Mouse (Mus musculus) left cerebral cortex, postnatal 4 days (tissue): ENCODE measurements at regions not wholly inside any gene's neighbourhood (a gene's known extent, or its start where the extent isn't known, plus 50 kb on each side); places are given as distances from the start of the nearest gene placed in this dataset.

Experiments used
- DNase-seq: peaks from one replicate; pipeline ENCODE4 v3.0.0-alpha.2; 2022
- intact Hi-C: fragments of 180-260 bp; cut with DNase I; formaldehyde crosslinking; loops from one replicate; pipeline ENCODE4 v1.15.1; 2025

GRCm38 (mm10) chr16:83250346-83250745 is 422.2 kb downstream of the Gm21833 start:
- intact Hi-C loops, result no loop called here
- no peak for DNase-seq

GRCm38 (mm10) chr16:83254183-83254582 is 426.0 kb downstream of the Gm21833 start:
- no peak for DNase-seq
- intact Hi-C loops, result no loop called here

- DNase-seq, result no peak
- intact Hi-C loops, result no loop called here
These were observed 443.7 kb downstream of the Gm21833 start for GRCm38 (mm10) chr16:83271869-83272268.

GRCm38 (mm10) chr16:83316314-83316713 is 488.1 kb downstream of the Gm21833 start:
- no peak for DNase-seq
- intact Hi-C loops, result no loop called here

- peak; percentile 13 for DNase-seq
- intact Hi-C loops, result no loop called here
These were observed 498.6 kb downstream of the Gm21833 start for GRCm38 (mm10) chr16:83326826-83327225.

GRCm38 (mm10) chr16:83351069-83351468 is 522.9 kb downstream of the Gm21833 start:
- intact Hi-C loops, result no loop called here
- DNase-seq, result no peak

- no peak for DNase-seq
- intact Hi-C loops, result no loop called here
These were observed 566.4 kb downstream of the Gm21833 start for GRCm38 (mm10) chr16:83394581-83394980.

GRCm38 (mm10) chr16:83420676-83421075 is 592.5 kb downstream of the Gm21833 start:
- intact Hi-C loops, result no loop called here
- DNase-seq, result peak; percentile 5

- DNase-seq, result no peak
- intact Hi-C loops, result no loop called here
These were observed 594.9 kb downstream of the Gm21833 start for GRCm38 (mm10) chr16:83423096-83423495.
